Mouse (Mus musculus) adrenal gland, adult 8-10 months (tissue): ENCODE measurements around the gene Zfp507. TPM values are rescaled to one million over a fixed set of nuclear protein-coding genes. Genes with fewer than 3 reads are reported as not detected.
A peak's percentile ranks its signal among the peaks of the same experiment; 100 is the strongest.

Experiments used
- DNase-seq: peaks from one replicate; pipeline ENCODE4 v3.0.0; 2022
- total RNA-seq, 4 experiments: library from RNA; stranded (reverse); gene quantifications; 2 replicates each; pipeline ENCODE4 v1.2.4; 2022

The Zfp507 gene
- total RNA-seq, 4 experiments from 2014 or later = 29.3 to 34.7 (median 31.4) TPM

GRCm38 (mm10) chr7:35782252-35782651, 20.6 kb downstream of the Zfp507 start:
- no peak for DNase-seq

DNA sequence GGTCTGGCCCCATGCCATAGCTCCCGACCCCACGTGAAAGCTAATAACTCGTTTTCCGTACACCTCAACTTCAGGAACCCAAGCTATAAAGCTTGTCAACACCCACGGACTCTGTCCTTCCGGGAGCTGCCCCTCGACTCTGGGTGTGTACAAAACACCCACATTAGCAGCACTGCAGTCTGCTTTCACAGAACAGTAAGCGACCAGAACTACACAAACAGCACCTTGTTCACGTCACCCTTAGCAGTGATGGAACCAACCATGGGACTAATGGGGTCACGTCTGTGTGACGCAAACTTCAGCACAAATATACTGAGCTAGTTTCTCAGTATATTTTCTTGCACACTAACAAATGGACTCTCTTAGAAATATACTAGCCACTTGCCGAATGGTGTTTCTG, 28.7 kb downstream of the Zfp507 start:
- DNase-seq = no peak

DNA sequence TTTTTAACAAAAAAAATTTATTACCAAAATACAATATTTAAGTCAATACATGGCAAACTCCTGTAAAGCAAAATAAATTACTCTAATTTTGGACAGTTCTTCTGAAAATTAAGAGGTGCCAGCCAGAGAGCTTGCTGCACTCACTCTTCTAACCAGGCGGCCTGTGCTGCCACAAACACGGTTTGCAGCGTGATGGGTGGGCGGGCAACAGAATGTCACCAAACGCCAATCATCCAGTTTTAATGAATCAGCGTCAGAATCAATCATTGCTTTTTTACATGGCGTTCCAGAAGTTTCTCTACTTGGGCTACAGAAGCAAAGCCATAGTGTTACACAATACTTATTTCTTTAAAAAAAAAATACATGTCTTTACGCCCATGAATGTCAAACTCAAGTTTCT, 30.5 kb downstream of the Zfp507 start:
- DNase-seq = no peak

- DNase-seq = no peak
These were observed 31.7 kb downstream of the Zfp507 start for GRCm38 (mm10) chr7:35771106-35771505.

GRCm38 (mm10) chr7:35770122-35770521, 32.7 kb downstream of the Zfp507 start:
- DNase-seq = no peak

- no peak for DNase-seq
These were observed 38.3 kb downstream of the Zfp507 start for GRCm38 (mm10) chr7:35764461-35764860.

- no peak for DNase-seq
These were observed 41.0 kb downstream of the Zfp507 start for GRCm38 (mm10) chr7:35761801-35762200.

- no peak for DNase-seq
These were observed 43.2 kb downstream of the Zfp507 start for GRCm38 (mm10) chr7:35759602-35760001.

GRCm38 (mm10) chr7:35756510-35757440, 46.0 kb downstream of the Zfp507 start:
- no peak for DNase-seq

- no peak for DNase-seq
These were observed 48.0 kb downstream of the Zfp507 start for GRCm38 (mm10) chr7:35754886-35755168.

DNA sequence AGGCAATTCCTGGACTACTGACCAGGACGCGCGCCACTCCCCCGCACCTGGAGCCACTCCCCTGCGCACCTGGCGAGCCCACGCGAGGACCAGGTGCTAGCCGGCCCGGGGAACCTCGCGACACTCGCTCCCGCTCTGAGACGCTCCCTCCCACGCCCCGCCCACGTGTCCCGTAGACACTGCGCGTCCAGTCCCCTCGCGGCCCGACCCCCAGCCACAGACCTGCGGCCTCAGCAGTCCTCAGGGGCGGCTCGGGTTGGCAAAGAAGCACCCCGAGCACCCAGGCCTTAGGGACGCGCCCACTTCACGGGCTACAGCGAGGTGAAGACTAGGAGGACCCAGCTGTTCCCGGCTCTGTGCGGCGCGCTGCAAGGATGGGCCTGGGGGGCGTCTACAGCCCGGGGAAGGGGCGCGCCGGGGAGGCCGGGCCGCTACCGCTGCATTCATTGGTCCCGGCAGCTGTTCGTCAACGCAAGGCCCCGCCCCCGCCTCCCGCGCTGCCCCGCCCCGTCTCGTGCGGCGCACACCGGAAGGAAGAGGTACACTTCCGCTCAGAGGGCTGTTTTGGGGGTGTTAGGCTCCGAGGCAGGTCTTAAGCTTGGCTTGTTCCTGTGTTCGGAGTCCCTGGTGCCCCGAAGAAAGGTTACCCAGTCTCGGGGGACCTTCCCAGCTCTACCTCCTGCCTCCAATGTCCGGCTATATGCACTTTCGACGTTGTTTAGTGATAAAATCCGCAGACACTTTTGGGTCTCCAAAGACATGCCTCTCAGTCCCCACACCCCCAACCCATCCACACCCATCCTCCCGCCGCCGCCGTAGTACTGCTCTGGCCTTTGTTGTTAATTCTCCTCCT, 48.5 kb downstream of the Zfp507 start, which contains the start of gene Dpy19l3:
Gene Dpy19l3 (minus strand): TSS at position 422 of the 853 bp plus-strand sequence.
- DNase-seq = peak; percentile 81

GRCm38 (mm10) chr7:35753319-35754032, 49.3 kb downstream of the Zfp507 start:
- DNase-seq = no peak

DNA sequence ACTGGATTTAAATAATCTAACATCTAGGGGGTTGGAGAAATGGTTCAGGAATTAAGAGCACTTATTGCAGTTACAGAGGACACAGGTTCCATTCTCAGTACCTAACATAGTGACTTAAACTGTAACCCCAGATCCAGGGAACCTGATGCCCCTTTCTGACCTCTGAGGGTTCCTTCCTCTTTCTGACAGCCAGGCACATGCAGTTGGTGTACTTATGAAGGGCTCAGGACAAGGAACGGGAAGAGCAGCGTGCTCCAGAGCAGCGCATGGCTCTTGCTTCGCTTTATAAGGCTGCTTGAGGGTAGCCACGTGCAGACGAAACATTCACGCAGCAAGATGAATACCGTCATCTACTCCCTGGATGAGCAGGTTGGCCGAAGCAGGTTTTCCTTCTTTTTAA, 51.9 kb downstream of the Zfp507 start:
- no peak for DNase-seq

- DNase-seq = no peak
These were observed 55.3 kb downstream of the Zfp507 start for GRCm38 (mm10) chr7:35747397-35747964.

- DNase-seq = no peak
These were observed 56.0 kb downstream of the Zfp507 start for GRCm38 (mm10) chr7:35746686-35747396.

DNA sequence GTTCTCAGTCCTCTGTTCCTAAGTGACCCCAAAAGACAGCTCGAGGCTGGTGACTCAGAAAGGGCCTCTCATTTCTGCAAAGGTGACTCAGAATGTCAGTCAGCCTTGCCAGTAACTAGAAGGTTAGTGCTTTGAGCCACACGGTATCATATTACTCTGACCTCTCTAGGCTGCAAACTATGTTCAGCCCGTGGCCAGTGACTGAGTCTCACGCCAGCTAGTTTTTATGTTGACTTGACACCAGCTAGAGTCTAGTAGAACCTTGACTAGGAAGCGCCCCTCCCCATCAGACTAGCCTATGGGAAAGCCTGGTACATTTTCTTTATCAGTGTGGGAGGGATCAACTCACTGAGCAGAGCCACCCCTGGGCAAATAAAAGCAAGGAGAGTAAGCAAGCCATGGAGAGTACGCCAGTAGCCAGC, 57.5 kb downstream of the Zfp507 start:
- DNase-seq = peak; percentile 73

- no peak for DNase-seq
These were observed 58.0 kb downstream of the Zfp507 start for GRCm38 (mm10) chr7:35744771-35745170.

GRCm38 (mm10) chr7:35742310-35742709, 60.5 kb downstream of the Zfp507 start:
- DNase-seq = no peak

DNA sequence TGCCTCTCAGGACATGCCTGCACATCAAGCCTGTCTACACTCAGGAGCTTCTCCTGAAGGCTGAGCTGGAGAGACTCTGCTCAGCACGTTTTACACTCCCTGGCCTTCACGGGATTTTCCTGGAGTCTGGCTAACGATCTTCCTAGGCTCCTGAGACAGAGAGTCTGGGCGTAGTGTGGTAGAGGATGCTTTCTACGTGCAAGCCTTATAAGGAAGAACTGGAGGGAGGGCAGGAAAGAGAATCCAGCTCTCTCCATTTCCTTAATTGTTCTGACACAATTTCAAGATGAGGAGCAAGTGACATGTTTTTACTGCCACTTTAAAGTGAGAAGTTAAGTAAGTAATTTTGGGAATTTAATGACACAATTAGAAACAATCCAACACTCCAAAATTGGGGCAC, 60.9 kb downstream of the Zfp507 start:
- DNase-seq = no peak

GRCm38 (mm10) chr7:35740489-35741230, 62.1 kb downstream of the Zfp507 start:
- peak; percentile 63 for DNase-seq

DNA sequence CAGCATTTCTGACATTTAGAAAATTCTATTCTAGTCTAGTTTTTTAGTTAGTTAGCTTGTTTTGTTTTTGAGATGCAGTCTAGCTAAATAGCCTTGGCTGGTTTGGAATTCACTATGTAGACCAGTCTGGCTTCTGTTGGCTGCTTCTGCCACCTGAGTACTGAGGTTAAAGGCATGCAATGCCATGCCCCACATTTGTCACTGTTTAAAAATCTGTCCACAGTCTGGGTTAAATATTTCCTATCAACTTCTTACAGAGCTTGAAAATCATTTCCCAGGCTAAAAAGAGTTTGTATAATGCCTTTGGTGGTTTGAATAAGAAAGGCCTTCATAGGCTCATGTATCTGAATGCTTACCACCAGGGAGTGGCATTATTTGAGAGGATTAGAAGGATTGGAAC, 63.9 kb downstream of the Zfp507 start:
- no peak for DNase-seq
